Mouse (Mus musculus): ENCODE measurements at regions not wholly inside any gene's neighbourhood (a gene's known extent, or its start where the extent isn't known, plus 50 kb on each side); places are given as distances from the start of the nearest gene placed in this dataset.

DNA sequence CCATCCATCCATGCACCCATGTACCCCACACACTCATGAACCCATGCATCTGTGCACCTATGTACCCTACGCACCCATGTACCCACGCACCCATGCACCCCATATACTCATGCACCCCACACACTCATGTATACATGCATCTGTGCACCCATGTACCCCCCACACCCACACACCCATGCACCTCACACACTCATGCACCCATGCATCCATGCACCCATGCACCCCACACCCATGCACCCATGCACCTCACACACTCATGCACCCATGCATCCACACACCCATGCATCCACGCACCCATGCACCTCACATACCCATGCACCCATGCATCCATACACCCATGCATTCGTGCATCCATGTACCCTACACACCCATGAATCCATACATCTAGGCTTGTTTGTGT is 63.6 kb downstream of the 4930564D02Rik start:
- DNase-seq (ENCODE audit: low spot score) = no peak

GRCm38 (mm10) chr3:105131053-105131452 is 64.4 kb downstream of the 4930564D02Rik start:
- DNase-seq (ENCODE audit: low spot score) = no peak

DNA sequence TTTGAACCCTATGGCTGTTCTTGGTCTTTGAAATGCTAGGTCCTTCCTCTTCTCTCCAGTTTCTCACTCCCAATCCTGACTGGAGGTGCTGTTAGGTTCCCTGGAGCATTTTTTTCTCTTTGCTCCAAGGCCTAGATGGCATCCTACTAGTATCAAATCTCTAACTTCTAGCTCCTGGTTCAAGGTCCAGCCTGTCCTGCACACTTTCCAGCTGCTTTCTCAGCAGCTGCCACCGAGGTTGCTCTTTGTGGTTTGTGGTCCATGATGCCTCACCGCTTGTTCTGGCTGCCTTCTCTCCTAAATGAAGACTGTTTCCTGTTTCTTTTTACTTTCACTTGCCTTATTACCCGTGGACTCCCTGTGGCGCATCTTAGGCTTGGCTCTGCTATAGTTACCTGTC is 66.4 kb downstream of the 4930564D02Rik start:
- no peak for DNase-seq (ENCODE audit: low spot score)

GRCm38 (mm10) chr3:105141170-105141971 is 74.7 kb downstream of the 4930564D02Rik start:
- DNase-seq (ENCODE audit: low spot score) = peak; percentile 47

DNA sequence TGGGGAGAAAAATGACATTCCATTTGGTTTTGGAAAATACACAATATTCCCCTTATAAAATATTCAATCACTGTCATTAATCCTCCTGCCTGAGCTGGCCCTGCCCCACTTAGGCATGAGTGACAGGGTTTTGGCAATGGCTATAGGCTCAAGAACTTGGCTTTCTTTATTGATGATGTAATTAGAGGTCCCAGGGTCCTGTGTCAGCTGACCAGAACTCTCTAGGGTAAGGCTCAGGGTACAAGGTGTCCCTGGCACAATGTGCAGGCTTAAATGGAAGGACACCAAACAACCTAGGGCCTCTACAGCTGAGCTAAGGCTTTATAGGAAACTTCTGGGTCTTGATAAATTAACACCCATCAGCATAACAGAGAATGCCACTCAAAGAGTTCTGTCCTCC is 76.0 kb downstream of the 4930564D02Rik start:
- DNase-seq (ENCODE audit: low spot score) = peak; percentile 29

- DNase-seq (ENCODE audit: low spot score) = no peak
Observed at GRCm38 (mm10) chr3:105151475-105152157, 85.0 kb downstream of the 4930564D02Rik start.

- no peak for DNase-seq (ENCODE audit: low spot score)
Observed at GRCm38 (mm10) chr3:105152158-105152541, 85.5 kb downstream of the 4930564D02Rik start.

- no peak for DNase-seq (ENCODE audit: low spot score)
Observed at GRCm38 (mm10) chr3:105158376-105158775, 91.7 kb downstream of the 4930564D02Rik start.

DNA sequence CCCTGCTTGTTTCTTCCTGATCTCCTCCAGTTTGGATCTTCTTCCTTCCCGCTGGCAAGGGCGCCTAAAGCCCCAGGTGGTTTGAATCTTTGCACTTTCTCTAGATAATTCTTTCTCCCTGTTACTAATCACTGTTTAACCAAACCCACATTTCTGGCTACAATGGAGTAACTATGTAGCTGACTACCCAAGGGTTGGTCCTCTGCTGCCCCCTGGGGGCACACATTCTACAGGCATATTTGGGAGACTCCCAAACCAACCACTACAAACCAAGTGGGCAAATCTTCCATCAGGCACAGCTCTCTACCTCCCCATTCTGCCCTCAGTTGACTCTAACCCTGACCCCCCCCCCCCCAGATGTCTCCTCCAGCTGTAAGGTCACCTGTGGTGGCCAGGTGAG is 98.7 kb downstream of the 4930564D02Rik start:
- peak; percentile 51 for DNase-seq (ENCODE audit: low spot score)

DNA sequence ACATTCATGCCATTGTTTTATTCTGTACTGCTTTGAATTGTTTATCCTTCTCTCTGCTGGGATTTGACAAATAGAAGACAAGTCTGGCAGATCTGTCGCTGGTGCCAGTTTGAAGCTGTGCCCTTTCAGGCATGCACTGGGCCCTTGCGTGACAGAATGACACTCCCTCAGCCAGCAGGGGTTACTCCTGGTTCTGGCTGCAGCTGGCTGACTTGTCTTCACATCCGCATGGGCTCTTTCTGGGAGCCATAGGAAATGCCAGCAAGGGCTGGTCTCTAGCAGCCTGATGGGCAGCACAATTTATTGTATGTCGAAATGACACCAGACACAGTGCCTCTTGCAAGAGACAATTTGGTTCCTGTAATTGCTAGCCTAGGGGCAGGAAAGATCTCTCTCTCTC is 102.5 kb downstream of the 4930564D02Rik start:
- no peak for DNase-seq (ENCODE audit: low spot score)

DNA sequence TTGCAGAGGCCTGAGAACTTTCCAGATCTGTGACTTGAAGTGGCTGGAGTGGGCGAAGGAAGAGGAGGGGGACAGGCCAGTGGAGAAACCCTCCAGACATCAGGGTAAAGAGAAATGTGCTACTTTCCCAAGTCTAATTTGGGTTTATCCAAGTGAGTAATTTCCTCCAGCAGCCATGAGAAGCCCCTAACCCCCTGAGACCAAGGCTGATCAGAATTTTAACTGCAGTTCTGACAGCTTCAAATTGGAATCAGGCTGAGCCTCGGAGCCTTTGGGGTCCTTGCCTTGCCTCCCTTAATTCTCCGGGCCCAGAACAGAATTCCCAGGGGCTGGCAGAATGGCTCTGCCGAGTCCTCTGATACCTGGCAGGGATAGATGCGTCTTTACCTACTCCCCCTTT is 104.9 kb downstream of the 4930564D02Rik start:
- DNase-seq (ENCODE audit: low spot score) = no peak

- DNase-seq (ENCODE audit: low spot score) = no peak
Observed at GRCm38 (mm10) chr3:105172054-105172453, 105.4 kb downstream of the 4930564D02Rik start.

DNA sequence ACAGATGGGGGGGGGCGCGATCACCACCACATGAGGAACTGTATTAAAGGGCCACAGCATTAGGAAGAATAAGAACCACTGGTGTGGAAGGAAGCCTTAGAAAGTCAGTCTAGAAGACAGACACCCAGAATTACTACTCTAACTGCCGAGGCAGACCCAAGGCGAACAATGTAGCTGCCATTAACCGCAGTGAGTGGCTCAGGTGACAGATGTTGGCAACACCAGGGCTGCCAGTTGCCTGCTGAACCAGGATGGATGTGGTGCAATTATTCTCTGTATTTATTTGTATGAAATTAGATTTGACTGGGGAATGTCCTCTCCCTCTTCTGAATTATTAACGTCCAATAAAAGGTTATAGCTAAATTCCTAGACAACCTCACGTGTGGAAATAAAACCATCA is 124.7 kb downstream of the 4930564D02Rik start:
- no peak for DNase-seq (ENCODE audit: low spot score)

- DNase-seq (ENCODE audit: low spot score) = no peak
Observed at GRCm38 (mm10) chr3:105191830-105192229, 125.2 kb downstream of the 4930564D02Rik start.

- DNase-seq (ENCODE audit: low spot score) = no peak
Observed at GRCm38 (mm10) chr3:105200735-105201134, 134.1 kb downstream of the 4930564D02Rik start.

GRCm38 (mm10) chr3:105209164-105209563 is 142.5 kb downstream of the 4930564D02Rik start:
- no peak for DNase-seq (ENCODE audit: low spot score)

- no peak for DNase-seq (ENCODE audit: low spot score)
Observed at GRCm38 (mm10) chr3:105211023-105211422, 144.4 kb downstream of the 4930564D02Rik start.

- DNase-seq (ENCODE audit: low spot score) = no peak
Observed at GRCm38 (mm10) chr3:105211726-105212125, 145.1 kb downstream of the 4930564D02Rik start.

- no peak for DNase-seq (ENCODE audit: low spot score)
Observed at GRCm38 (mm10) chr3:105214867-105215266, 148.2 kb downstream of the 4930564D02Rik start.

- no peak for DNase-seq (ENCODE audit: low spot score)
Observed at GRCm38 (mm10) chr3:105215729-105216128, 149.1 kb downstream of the 4930564D02Rik start.

- no peak for DNase-seq (ENCODE audit: low spot score)
Observed at GRCm38 (mm10) chr3:105219630-105220029, 153.0 kb downstream of the 4930564D02Rik start.

DNA sequence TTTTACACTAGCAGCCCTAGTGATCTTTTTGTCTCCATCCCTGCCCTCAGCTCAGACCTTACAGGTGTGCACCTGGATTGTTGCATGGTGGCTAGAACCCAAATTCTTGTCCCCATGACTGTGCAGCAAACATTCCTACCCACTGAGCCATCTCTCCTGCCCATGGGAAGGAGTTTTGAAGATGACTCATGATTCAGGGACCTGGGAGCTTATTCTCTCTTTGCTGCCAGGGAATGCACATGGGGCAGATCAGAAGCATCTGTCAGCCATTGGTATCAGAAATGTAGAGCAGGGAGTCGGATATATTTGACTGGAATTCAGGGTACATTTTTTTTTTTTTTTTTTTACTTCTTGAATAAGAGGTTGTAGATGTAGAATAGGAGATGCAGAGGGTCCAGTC is 154.0 kb downstream of the 4930564D02Rik start:
- DNase-seq (ENCODE audit: low spot score) = no peak

GRCm38 (mm10) chr3:105222925-105223324 is 156.3 kb downstream of the 4930564D02Rik start:
- DNase-seq (ENCODE audit: low spot score) = no peak

Data from adipocyte (in vitro differentiated cells).